Mouse (Mus musculus): ENCODE measurements around the gene Eml4.

Gene Eml4

DNA sequence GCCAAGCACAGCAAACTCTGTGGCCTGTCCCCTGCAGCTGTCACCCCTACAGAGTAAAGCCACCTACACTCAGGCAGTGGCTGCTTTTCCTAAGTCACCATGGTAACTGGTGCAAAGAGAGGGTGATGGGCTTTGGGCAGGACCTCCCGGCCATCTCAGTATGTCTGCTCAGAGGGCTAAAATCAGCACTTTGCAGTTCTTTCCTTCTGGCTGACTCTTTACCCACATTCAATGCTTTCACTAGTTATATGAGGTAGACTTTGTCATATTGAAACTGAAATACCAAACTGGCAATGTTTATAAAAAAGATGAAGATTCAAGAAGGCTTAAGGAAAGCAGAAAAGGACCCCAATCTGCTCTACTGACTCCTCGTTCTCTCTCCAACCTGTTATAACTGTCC is 133.1 kb downstream of the Eml4 start:
- no peak for DNase-seq (ENCODE audit: low read depth, low spot score)

DNA sequence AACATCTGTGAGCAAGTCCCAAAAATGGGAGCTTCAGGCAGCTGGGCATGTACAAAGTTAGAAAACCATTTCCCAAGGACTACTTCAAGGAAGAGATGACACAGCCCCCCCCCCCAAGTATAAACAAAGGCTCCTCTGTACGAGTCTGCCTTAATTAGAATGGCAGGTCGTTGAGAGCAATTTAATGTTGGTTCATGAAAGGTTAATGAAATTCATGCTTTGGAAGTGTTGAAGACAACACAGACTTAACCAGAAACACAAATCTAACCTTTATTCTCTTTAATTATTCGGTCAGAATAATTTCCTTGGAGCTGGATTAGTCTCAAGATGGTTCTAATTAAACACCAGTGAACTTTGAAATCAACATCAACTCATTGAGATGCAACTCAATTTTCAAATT is 137.0 kb downstream of the Eml4 start:
- no peak for DNase-seq (ENCODE audit: low read depth, low spot score)

DNA sequence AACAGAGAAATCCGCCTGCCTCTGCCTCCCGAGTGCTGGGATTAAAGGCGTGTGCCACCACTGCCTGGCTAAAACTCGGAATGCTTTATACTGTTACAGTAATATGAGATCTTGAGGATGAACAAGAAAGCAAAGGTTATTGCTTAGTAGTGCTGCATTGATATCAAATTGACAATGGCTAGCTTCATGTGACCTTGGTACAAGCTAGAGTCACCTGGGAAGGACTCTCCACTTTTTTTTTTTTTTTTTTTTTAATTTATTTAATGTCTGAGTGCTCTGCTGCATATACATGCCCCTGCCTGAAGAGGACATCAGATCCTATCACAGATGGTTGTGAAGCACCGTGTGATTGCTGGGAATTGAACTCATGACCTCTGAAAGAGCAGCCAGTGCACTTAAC is 148.2 kb downstream of the Eml4 start:
- no peak for DNase-seq (ENCODE audit: low read depth, low spot score)

DNA sequence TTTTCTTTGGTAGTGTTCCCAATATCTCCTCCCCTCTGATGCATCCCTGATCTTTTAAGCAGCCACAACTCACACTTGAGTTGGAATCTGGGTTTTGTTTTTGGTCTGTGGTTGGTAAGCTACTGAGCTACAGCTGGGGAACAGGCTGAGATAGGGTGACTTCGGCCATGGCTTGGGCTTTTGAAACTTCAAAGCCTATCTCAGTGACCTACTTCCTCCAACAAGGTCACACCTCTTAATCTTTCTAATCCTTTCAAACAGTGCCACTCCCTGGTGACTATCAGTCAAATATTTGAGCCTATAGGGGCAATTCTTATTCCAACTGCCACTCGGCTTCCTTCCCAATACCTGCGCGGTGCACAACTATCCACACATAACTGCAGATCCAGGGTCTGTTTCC is 149.0 kb downstream of the Eml4 start:
- no peak for DNase-seq (ENCODE audit: low read depth, low spot score)

DNA sequence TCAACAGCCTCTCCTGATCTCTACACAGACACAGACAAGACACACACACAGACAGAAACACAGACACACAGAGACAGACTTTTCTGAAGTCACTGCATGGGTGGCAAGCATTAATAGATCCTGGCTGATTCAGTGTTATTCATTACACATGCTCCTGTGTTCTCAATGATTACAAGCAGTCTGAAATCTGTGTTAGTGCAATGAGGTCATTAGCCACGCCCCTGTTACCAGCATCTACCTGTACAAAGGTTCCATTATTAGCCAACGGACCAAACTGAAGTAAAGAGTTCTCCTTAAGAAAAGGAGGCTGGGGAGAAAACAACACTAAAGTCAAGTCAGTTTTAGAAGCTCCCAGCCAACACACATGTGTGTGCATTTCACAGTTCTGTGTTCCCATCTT is 153.0 kb downstream of the Eml4 start:
- DNase-seq (ENCODE audit: low read depth, low spot score) = no peak

DNA sequence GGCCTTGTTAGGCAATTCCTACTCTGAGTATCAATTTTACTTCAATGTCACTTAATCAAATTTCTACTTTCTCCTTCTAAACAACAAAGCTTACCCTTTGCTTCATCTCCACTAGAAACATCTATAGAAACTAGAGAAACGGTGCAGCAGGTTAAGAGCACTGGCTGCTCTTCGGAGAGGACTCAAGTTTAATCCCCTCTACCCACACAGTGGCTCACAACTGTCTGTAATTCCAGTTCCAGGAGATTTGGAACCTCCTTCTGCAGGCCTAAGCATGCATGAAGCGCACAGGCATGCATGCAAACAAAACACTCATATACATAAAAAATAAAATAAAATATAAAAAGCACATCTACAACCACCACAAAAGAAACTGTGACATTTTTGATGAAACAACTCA is 161.4 kb downstream of the Eml4 start:
- DNase-seq (ENCODE audit: low read depth, low spot score) = no peak

DNA sequence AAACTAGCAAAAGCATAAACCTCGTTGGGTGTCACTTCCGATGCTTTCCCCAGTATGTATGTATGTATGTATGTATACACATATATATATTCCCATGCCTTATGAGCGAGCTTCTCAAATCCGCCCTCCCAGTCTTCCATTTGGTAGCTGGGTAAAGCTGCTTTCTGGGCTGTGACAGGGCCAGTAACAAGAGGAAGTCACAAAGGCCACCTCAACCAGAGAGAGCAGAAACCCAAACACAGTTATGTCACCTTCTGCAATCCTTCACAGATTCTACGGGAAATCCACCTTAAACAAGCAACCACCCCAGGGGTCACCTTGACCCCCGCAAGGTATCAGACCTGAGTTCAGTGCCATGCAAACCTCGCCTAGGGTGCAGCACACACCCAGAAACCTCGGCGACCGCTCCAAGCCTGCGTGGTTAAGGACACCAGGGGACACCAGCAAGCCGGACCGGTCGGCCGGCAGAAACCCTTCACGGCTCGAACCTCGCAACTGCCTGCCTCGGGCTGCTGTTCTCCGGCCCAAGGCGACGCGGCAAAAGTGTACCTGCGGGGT is 163.0 kb downstream of the Eml4 start:
- no peak for DNase-seq (ENCODE audit: low read depth, low spot score)

DNA sequence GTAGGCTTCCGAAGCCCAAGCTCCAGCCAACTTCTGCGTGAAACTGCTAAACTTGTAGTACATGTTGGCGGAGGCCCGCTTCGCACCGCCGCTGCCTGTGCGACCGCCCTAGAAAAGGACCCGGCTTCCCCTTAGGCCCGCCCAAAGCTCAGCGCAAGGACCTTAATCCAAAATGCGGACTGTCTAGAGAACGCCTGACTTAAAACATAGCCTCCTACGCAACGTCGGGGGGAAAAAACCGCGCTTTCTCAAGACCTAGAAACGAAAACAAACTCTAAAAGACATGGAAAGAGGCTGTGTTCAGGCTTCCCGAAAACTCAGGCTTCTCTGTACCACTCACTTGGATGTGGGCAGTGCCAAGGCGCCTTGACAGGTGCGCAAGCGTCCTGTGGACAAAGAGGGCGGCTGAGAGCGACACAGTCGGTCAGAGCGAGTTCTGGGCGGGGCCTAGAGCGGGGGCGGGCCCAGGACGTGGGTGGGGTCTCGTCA is 163.5 kb downstream of the Eml4 start:
- DNase-seq (ENCODE audit: low read depth, low spot score) = peak; percentile 81

DNA sequence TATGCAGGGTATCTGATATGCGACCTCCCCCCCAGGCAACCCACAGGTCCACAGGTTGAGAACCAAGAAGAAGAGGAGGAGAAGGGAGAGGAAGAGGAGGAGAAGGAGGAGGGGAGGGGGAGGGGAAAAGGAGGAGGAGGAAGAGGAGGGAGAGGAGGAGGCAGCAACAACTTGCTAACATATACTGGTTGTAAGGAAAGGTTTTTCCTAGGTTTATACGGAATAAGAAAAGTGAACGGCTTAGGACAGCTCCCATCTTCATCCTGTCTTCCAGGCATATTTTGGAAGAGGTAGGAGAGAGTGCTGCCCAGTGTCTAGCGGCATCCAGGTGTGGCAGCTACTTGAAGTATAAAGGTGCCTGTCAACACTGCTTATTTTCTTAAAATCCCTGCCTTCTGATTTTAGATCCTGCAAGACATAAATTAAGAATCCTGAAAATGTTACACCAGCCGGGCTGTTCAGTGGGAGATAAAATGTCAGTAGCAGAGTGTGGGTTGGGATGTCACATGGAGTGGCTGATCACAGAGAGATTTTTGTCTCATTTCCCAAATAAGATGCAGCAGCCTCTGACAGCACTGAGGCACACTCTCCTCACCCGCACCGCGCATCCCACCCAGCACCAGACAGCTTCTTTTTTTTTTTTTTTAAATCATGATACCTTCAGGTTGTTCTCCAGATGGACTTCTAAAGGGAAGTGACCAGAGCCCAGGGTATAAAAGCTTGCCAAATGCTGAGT is 166.7 kb downstream of the Eml4 start, which contains the start of gene Cox7a2l:
TSS of gene Cox7a2l (minus strand) at position 51 of the 736 bp plus-strand sequence.
- no peak for DNase-seq (ENCODE audit: low read depth, low spot score)

DNA sequence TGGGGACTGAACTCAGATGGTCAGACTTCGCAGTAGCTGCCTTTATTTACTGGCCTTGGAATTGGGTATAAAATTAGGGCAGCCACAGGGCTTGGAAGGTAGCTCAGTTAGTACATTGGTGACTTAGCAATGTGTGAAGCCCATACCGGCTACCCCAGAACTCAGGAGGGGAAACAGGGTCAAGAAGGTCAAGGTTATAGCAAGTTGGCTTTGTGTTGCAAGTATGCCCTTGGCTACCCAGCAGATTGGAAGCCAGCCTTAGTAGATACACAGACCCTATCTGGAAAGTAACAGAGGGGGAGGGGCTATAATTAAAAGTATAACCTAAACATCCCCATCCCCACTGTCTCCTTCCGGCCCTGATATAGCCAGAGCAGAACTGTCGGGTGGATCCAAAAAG is 171.2 kb downstream of the Eml4 start:
- no peak for DNase-seq (ENCODE audit: low read depth, low spot score)

DNA sequence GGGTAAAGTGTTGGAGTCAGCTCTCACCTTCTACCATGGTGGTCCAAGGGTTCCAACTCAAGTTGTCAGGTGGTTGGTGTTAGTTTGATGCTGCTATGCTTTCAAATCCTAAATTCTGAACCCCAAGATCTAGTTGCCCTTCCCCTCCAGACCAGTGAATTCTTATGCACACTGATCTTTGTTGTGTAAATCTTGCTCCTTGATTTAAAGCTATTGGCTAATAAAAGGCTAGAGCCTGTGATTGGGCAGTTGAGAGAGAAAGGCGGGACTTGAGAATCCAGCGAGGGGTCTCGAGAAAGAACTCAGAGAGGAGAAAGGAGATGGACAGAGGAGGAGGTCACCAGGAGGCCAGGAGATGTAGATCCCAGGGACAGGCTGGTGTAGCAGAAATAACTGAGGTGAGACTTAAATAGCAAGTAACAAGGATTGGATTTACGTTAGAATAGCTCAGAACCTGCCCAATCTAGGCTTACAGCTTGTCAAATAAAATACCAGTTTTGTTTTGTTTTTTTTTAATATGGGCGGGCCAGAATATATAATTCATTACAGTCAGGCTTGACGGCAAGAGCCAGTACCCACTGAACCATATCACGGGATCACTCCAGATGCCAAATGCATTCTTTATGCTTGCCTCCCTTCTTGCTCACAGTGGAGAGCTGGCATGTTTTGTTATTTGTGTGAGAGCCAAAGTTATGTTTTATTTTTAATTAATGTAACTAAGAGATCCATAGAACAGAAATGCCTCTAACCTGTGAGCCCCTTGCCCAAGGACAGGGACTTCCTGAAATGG is 172.1 kb downstream of the Eml4 start:
- DNase-seq (ENCODE audit: low read depth, low spot score) = no peak

DNA sequence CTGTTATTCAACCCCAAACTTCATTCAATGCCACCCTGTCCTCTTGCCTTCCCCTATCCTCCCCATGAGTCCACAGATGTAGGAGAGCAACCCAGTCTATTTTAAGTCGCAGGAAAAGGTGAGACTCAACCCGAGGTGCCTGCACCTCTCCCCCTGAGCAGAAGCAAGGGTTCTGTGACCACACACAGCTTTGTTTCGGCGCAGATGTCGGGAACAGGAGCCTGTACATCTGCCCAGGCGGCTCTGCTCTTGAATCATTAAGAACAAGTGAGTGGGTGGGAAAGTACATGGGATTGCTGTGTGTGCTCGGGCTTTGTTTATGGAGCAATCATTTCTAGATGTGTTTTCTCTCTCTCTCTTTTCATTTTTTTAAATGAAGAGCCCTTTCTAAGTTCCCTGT is 174.0 kb downstream of the Eml4 start:
- DNase-seq (ENCODE audit: low read depth, low spot score) = no peak

DNA sequence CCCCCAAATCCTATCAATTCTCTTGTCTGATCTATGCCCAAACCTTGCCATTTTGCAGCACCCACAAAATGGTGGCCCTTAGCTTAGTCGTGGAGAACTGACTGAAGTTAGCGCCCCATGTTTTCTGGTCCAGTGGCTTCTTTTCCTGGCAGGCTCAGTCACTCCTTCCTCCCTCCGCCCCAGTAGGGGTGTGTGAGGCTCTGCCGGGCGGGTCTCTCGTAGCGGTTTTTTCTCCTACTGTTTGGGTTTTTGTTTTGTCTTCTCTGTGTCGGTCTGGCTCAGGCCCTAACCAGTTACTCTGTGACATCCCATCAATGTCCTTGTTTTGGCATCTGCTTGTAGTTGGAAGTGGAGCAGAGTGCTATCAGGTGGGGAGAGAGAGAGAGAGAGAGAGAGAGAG is 174.9 kb downstream of the Eml4 start:
- no peak for DNase-seq (ENCODE audit: low read depth, low spot score)

DNA sequence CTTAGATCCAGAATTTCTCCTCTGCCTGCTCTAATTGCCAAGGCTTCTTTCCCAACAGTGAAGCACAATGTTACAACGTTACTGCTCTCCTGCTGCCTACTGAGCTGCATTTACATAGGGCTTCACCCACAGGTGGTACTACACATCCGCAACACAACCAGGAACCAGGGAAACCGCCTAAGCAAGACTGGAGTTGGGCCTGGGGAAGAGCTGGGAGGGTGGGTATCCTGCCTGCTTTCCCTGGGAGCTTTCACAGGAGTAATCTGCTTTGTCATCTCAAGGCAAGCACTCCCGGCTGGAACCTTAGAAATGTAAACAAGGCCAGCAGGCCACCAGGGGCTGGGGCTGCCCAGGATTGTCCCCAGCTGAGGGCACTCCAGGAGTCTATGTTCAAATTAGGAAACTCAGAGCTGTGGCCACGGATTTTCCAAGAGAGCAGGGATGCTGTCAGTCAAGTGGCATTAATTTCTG is 175.4 kb downstream of the Eml4 start:
- DNase-seq (ENCODE audit: low read depth, low spot score) = no peak

DNA sequence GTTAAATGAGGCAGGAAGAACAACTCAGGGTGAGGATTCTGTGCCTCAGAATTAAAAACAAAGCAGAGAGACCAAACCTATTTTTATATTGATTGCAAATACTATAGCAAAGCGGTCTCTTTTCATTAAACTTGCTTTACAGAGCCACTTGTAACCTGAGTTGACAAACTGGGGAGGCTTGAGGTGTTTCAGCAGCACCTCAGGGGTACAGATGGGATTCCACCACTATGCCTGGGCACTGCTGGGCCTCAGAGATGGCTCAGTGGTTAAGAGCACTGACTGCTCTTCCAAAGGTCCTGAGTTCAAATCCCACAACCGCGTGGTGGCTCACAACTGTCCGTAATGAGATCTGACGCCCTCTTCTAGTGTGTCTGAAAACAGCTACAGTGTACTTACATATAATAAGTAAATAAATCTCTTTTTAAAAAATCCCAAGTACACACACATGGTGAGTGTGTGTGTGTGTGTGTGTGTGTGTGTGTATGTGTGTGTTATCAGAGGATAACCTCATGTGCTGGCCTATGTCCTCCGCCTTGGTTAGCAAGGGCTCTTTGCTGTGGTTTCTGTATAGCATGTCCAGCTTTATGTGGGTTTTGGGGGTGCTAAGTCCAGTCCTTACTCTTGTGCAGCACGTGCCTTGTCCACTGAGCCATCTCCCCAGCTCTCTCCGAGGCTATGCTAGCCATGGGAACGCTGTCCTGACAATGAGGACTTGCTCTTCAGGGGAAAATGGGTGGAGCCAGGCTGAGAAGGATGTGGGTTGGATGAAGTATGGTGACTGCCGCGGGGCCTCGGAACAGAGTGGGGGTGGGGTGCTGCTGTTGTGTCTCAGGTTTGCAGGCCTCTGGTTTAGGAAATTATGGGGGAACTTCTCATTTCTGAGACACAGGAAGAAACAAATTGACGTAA is 176.1 kb downstream of the Eml4 start:
- DNase-seq (ENCODE audit: low read depth, low spot score) = peak; percentile 57

DNA sequence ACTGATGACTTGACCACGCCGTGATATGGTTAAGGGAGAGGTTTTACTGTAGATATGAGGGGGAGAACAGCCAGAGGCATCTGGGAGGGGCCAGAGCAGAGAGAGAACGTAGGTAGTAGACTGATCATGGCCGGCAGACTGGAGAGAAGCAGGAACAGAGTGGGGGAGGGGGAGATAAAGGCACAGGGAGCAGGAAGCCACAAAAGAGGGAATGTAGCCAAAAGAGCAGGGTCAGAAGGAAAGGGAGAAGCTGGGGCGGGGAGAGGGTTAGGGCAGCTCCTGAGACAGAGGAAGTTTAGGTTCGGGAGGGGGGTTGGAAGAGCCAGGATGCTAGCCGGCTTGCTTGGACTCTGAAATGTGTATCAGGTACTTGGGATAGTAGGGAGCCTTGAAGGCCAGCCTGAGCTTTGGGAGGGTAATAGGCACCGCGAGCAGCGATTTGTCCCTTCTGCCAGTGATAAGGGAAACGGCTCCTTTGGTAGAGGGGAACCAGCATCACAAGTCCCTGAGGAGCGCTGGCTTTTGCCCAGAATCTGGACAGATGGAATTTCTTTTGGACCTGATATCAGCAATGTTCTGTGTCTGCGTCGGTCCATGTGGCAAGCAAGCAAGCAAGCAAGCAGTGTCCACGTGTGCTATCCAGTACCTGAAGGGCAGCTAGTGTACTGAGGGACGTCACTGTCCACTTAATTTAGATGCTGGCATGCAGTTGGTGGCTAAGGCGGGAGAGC is 177.1 kb downstream of the Eml4 start:
- DNase-seq (ENCODE audit: low read depth, low spot score) = no peak

All from embryo, embryonic 11.5 days (tissue).